Mouse (Mus musculus) forebrain, embryonic 15.5 days (tissue): Measurements from ENCODE around the gene Tmem179. TPM values are rescaled to one million over a fixed set of nuclear protein-coding genes. Genes with fewer than 3 reads are reported as not detected.

Source experiments
- ATAC-seq: fragments of 200-750 bp; cut with Nextera tagmentation; replicated peaks from 2 replicates; pipeline ENCODE4 v1.8.0; 2017; ENCODE audit warnings: mild to moderate bottlenecking, moderate TSS enrichment, moderate library complexity
- H3K27ac ChIP-seq: fragments of 300-500 bp; sonication (generic); replicated peaks from 2 replicates; pipeline ENCODE4 v1.5.1; 2015; ENCODE audit warnings: mild to moderate bottlenecking, inconsistent platforms
- H3K27me3 ChIP-seq: fragments of 300-500 bp; sonication (generic); 2 replicates; pipeline ENCODE4 v1.6.1; 2015; ENCODE audit warnings: inconsistent platforms
- H3K36me3 ChIP-seq: fragments of 300-500 bp; sonication (generic); 2 replicates; pipeline ENCODE4 v1.6.1; 2015; ENCODE audit warnings: mild to moderate bottlenecking, inconsistent platforms
- H3K4me1 ChIP-seq: fragments of 300-500 bp; sonication (generic); 2 replicates; pipeline ENCODE4 v1.6.1; 2015; ENCODE audit warnings: inconsistent platforms
- H3K4me2 ChIP-seq: fragments of 300-500 bp; sonication (generic); replicated peaks from 2 replicates; pipeline ENCODE4 v1.6.1; 2015; ENCODE audit warnings: mild to moderate bottlenecking, inconsistent platforms
- H3K4me3 ChIP-seq: fragments of 300-500 bp; sonication (generic); 2 replicates; pipeline ENCODE4 v1.5.1; 2015; ENCODE audit warnings: mild to moderate bottlenecking, inconsistent platforms
- H3K9ac ChIP-seq: fragments of 300-500 bp; sonication (generic); replicated peaks from 2 replicates; pipeline ENCODE4 v1.6.1; 2015; ENCODE audit warnings: mild to moderate bottlenecking, inconsistent platforms
- H3K9me3 ChIP-seq: fragments of 300-500 bp; sonication (generic); 2 replicates; pipeline ENCODE4 v1.6.1; 2016; ENCODE audit warnings: inconsistent platforms
- WGBS: fragments of 180-500 bp; shearing (Covaris S2); methylation state at CpG from one replicate; pipeline ENCODE4 v1.1.7; 2015; ENCODE audit warnings: mixed read lengths; 5-methylcytosine and 5-hydroxymethylcytosine counted together
- polyA plus RNA-seq: library from polyadenylated mRNA; unstranded; fragments of >200 nt; fragmentation: Nextera tagmentation; extraction: Ambion mirVana; gene quantifications from 2 replicates; pipeline ENCODE4 v1.2.1, GENCODE M21; 2015

Gene Tmem179
- polyA plus RNA-seq, 1 experiment from 2014 or later, result 51.6 TPM

- Histone ChIP-seq H3K4me3 (no peak overlapping the region), H3K27ac (no peak overlapping the region)
- 98% methylated on average over 1 of the region's 1 CpGs for WGBS
Measured at GRCm38 (mm10) chr12:112549287-112549686, 32.7 kb upstream of the Tmem179 start.

GRCm38 (mm10) chr12:112546110-112546509 lies 29.6 kb upstream of the Tmem179 start:
- no peak overlapping the region for H3K4me3 ChIP-seq
- H3K36me3 ChIP-seq, result no peaks in the 10 kb centered on the region
- no peaks in the 10 kb centered on the region for H3K27me3 ChIP-seq
- H3K27ac ChIP-seq, result no peak overlapping the region
- peaks cover 39% of the 10 kb centered on the region for H3K4me1 ChIP-seq
- no peak overlapping the region for H3K9ac ChIP-seq
- 83% methylated on average over 8 of the region's 8 CpGs for WGBS
- no peak for ATAC-seq
- H3K4me2 ChIP-seq, result no peak overlapping the region
- no peaks in the 10 kb centered on the region for H3K9me3 ChIP-seq

More at GRCm38 (mm10) chr12:112549287-112549686, 32.7 kb upstream of the Tmem179 start:
- ATAC-seq, result no peak
- Histone ChIP-seq H3K27me3 (no peaks in the 10 kb centered on the region), H3K4me2 (no peak overlapping the region), H3K36me3 (no peaks in the 10 kb centered on the region), H3K4me1 (peaks cover 22% of the 10 kb centered on the region), H3K9me3 (no peaks in the 10 kb centered on the region), H3K9ac (no peak overlapping the region)

DNA sequence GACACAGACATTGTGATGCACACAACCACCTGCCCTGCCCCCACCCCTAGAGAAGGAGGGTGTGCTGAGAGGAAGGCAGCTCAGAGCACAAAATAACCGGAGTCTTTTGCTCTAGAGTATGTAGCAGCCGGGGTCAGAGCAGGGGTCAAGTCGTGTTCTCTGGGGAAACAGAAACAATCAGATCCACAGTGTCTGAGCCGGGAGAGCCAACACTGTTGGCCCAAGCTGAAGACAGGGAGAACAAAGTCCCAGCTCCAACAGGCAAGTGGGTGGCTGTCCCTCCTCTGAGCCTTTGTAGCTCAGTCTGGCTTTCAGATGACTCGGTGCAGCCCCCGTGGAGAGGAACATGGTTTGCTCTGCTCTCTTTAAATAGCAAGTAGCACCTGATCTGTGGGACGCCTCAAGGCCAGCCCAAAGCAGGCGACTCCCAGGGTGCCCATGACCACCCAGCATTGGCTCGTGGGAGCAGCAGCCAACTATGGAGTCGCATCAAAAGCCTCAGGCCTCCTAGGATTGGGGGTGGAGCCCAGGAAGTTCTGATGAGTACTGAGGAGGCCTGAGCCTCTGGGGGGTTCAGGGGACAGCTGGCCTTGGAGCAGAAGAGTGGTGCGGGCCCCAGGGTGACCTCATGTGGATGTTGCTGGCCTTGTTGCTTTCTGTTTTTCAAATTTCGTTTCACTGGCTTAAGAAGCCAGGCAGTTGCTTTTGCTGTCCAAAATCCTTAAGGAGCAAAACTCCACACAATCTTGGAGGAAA lies 28.6 kb upstream of the Tmem179 start:
- Histone ChIP-seq H3K9ac (no peak overlapping the region), H3K9me3 (no peaks in the 10 kb centered on the region), H3K4me3 (no peak overlapping the region), H3K4me2 (no peak overlapping the region), H3K27ac (no peak overlapping the region), H3K4me1 (peaks cover 48% of the 10 kb centered on the region), H3K36me3 (no peaks in the 10 kb centered on the region), H3K27me3 (no peaks in the 10 kb centered on the region)
- ATAC-seq, result no peak
- WGBS, result 31% methylated on average over 12 of the region's 12 CpGs

GRCm38 (mm10) chr12:112543941-112544340 lies 27.4 kb upstream of the Tmem179 start:
- WGBS, result 72% methylated on average over 9 of the region's 9 CpGs
- H3K4me3 ChIP-seq, result no peak overlapping the region
- no peak for ATAC-seq
- no peak overlapping the region for H3K4me2 ChIP-seq
- H3K9ac ChIP-seq, result no peak overlapping the region
- no peaks in the 10 kb centered on the region for H3K36me3 ChIP-seq
- H3K27me3 ChIP-seq, result no peaks in the 10 kb centered on the region
- H3K4me1 ChIP-seq, result peaks cover 50% of the 10 kb centered on the region
- no peak overlapping the region for H3K27ac ChIP-seq
- H3K9me3 ChIP-seq, result no peaks in the 10 kb centered on the region

- Histone ChIP-seq H3K27ac (peak overlapping the region; percentile 92), H3K9me3 (no peaks in the 10 kb centered on the region), H3K9ac (peak overlapping the region; percentile 39), H3K36me3 (no peaks in the 10 kb centered on the region), H3K27me3 (no peaks in the 10 kb centered on the region), H3K4me2 (peak overlapping the region; percentile 22; the same call in 1 of the 2 replicates), H3K4me3 (no peak overlapping the region), H3K4me1 (peaks cover 50% of the 10 kb centered on the region)
- 4% methylated on average over 11 of the region's 11 CpGs for WGBS
- ATAC-seq, result peak; percentile 65
Measured at GRCm38 (mm10) chr12:112542920-112543300, 26.4 kb upstream of the Tmem179 start.

GRCm38 (mm10) chr12:112542257-112542919 lies 25.8 kb upstream of the Tmem179 start:
- Histone ChIP-seq H3K4me3 (no peak overlapping the region), H3K4me1 (peaks cover 50% of the 10 kb centered on the region), H3K4me2 (peak overlapping the region; percentile 22; the same call in 1 of the 2 replicates), H3K27me3 (no peaks in the 10 kb centered on the region), H3K9me3 (no peaks in the 10 kb centered on the region), H3K9ac (peak overlapping the region; percentile 39), H3K36me3 (no peaks in the 10 kb centered on the region), H3K27ac (peak overlapping the region; percentile 92)
- peak; percentile 66 for ATAC-seq
- 30% methylated on average over 13 of the region's 13 CpGs for WGBS

DNA sequence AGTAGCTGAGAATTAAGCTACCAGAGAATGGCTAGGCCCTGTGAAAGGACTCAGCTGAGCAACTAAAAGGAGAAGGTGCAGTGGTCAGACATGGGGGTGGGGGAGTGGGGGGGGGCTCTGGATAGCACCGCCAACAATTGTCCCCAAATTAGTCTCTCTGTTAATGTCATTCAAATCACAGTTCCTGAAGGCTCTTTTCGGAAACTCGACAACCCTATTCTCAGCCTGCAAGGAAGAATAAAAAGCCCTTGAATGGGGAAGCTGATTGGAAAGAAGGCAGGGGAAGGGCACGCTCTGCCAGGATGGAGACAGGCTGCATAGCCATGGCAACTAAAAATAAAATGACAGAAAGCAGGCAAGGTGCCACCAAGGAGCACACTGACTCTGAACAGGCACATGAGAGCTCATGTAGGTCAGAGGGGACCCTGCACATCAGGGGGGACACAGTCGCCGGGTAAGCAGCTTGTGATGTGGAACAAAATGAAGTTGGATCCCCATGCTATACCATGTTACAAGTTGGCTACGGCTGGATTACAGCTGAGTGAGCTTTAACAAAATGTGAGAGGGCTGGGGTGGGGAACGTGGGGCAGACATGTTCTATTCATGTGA lies 25.0 kb upstream of the Tmem179 start:
- WGBS, result 4% methylated on average over 8 of the region's 8 CpGs
- H3K4me1 ChIP-seq, result peaks cover 50% of the 10 kb centered on the region
- ATAC-seq, result peak; percentile 81

GRCm38 (mm10) chr12:112540321-112540720 lies 23.8 kb upstream of the Tmem179 start:
- Histone ChIP-seq H3K4me2 (no peak overlapping the region), H3K4me3 (no peak overlapping the region), H3K27me3 (no peaks in the 10 kb centered on the region), H3K9me3 (no peaks in the 10 kb centered on the region), H3K36me3 (no peaks in the 10 kb centered on the region), H3K9ac (no peak overlapping the region), H3K4me1 (peaks cover 41% of the 10 kb centered on the region), H3K27ac (peak overlapping the region; percentile 92)
- WGBS, result 71% methylated on average over 12 of the region's 12 CpGs
- no peak for ATAC-seq

More for the DNA sequence above, 25.0 kb upstream of the Tmem179 start:
- no peaks in the 10 kb centered on the region for H3K9me3 ChIP-seq
- H3K36me3 ChIP-seq, result no peaks in the 10 kb centered on the region
- H3K4me2 ChIP-seq, result 0 out of 2 replicates have a peak overlapping the region, but pooled peaks have one; percentile 22
- H3K9ac ChIP-seq, result peak overlapping the region; percentile 16
- H3K4me3 ChIP-seq, result no peak overlapping the region
- H3K27ac ChIP-seq, result peak overlapping the region; percentile 92
- H3K27me3 ChIP-seq, result no peaks in the 10 kb centered on the region

DNA sequence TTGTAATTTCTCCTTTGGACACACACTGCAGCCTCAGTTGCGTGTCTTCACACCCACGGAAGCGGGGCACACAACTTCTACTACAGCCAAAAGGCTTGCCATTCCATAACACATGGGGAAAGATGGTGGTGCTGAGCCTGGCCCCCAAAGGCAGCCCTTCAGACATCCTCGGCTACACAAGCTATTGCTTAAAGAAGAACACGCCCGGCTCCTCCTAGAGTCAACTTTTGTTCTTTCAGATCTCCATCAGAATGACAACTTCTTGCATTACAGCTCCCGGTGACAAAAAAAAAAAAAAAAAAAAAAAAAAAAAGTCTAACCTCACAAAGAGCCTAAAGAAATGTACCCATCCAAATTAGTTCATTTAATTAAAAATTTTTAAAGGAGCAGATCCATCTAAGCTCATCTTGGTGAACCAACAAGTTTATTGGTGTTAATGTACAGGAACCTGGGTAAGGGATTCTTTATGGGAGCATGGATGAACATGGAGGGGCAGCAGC lies 23.0 kb upstream of the Tmem179 start:
- no peak overlapping the region for H3K4me3 ChIP-seq
- peaks cover 35% of the 10 kb centered on the region for H3K4me1 ChIP-seq
- H3K9me3 ChIP-seq, result no peaks in the 10 kb centered on the region
- WGBS, result 89% methylated on average over 7 of the region's 7 CpGs
- H3K9ac ChIP-seq, result no peak overlapping the region
- H3K4me2 ChIP-seq, result no peak overlapping the region
- H3K27ac ChIP-seq, result no peak overlapping the region
- no peaks in the 10 kb centered on the region for H3K36me3 ChIP-seq
- no peaks in the 10 kb centered on the region for H3K27me3 ChIP-seq
- no peak for ATAC-seq

- ATAC-seq, result no peak
- Histone ChIP-seq H3K27me3 (no peaks in the 10 kb centered on the region), H3K4me3 (no peak overlapping the region), H3K36me3 (no peaks in the 10 kb centered on the region), H3K9me3 (no peaks in the 10 kb centered on the region), H3K9ac (no peak overlapping the region), H3K27ac (no peak overlapping the region), H3K4me1 (peaks cover 34% of the 10 kb centered on the region), H3K4me2 (no peak overlapping the region)
- WGBS, result 92% methylated on average over 9 of the region's 9 CpGs
Measured at GRCm38 (mm10) chr12:112538356-112538755, 21.8 kb upstream of the Tmem179 start.

GRCm38 (mm10) chr12:112537233-112537632 lies 20.7 kb upstream of the Tmem179 start:
- Histone ChIP-seq H3K4me2 (no peak overlapping the region), H3K27me3 (no peaks in the 10 kb centered on the region), H3K27ac (no peak overlapping the region), H3K9me3 (no peaks in the 10 kb centered on the region), H3K36me3 (no peaks in the 10 kb centered on the region), H3K4me1 (peaks cover 23% of the 10 kb centered on the region), H3K4me3 (no peak overlapping the region), H3K9ac (no peak overlapping the region)
- 76% methylated on average over 6 of the region's 6 CpGs for WGBS
- no peak for ATAC-seq

- no peaks in the 10 kb centered on the region for H3K4me1 ChIP-seq
- no peaks in the 10 kb centered on the region for H3K27me3 ChIP-seq
- no peak overlapping the region for H3K4me2 ChIP-seq
Measured at GRCm38 (mm10) chr12:112533758-112534157, 17.2 kb upstream of the Tmem179 start.

More at GRCm38 (mm10) chr12:112533758-112534157, 17.2 kb upstream of the Tmem179 start:
- Histone ChIP-seq H3K9me3 (no peaks in the 10 kb centered on the region), H3K9ac (no peak overlapping the region), H3K4me3 (no peak overlapping the region), H3K27ac (no peak overlapping the region), H3K36me3 (no peaks in the 10 kb centered on the region)
- no peak for ATAC-seq
- 84% methylated on average over 4 of the region's 4 CpGs for WGBS
